Comparison of ENCODE assay signal across 22 mouse cellular contexts in genomic region chr13:69639251-69639650, GRCm38 (mm10). TPM values are rescaled to one million over a fixed set of nuclear protein-coding genes. Genes with fewer than 3 reads are reported as not detected.
DNase-seq lines count a peak whose midpoint lies in the region; ATAC-seq and TF ChIP-seq lines count a peak whose summit lies in the region.
"Had no signal": no experiment of that assay in that cellular context is flagged by ENCODE, and none has a peak within 500 bp of the region (broad histone marks: within the 10 kb centered on the region; RNA-seq: fewer than 3 reads in every experiment).

No protein-coding gene starts in this region.

- TF ChIP-seq CTCF in liver, adult 2 months (IDR thresholded peaks at IDR 0.05; ENCODE audit: low read depth, low read length), result no peak

- peak; percentile 41 for DNase-seq in heart, embryonic 10.5 days (ENCODE audit: low spot score)
- DNase-seq in heart, postnatal 4 days, result no peak
- peak; percentile 59 for DNase-seq in liver, adult 2 months (ENCODE audit: extremely low read depth, low read depth, low spot score)
- peak; percentile 30 for DNase-seq in testis, postnatal 10 days (ENCODE audit: low spot score)
- no peak for DNase-seq in testis, postnatal 14 days (ENCODE audit: low spot score)
- DNase-seq: adrenal gland, adult 2 months; adrenal gland, postnatal 10 days; adrenal gland, postnatal 25 days; cerebellum, adult 11 months; cerebellum, adult 18-20 months; cerebellum, adult 8-10 months; cerebellum, adult 9-11 months; cerebellum, postnatal 14 days; cerebellum, postnatal 36 days; embryo, embryonic 11 days had no signal

- H3K27me3 ChIP-seq in heart, embryonic 10.5 days (ENCODE audit: insufficient read depth, poor library complexity, severe bottlenecking), result no peaks in the 10 kb centered on the region
- H3K27me3 ChIP-seq in liver, adult 2 months (ENCODE audit: control insufficient read depth, insufficient read depth, low read length), result no peaks in the 10 kb centered on the region
- no peaks in the 10 kb centered on the region for H3K27me3 ChIP-seq in liver, embryonic 12.5 days (replicated peaks)
- H3K27me3 ChIP-seq: embryonic facial prominence, embryonic 13.5 days; embryonic facial prominence, embryonic 15.5 days; forebrain, embryonic 12.5 days had no signal

- no peak overlapping the region for H3K4me2 ChIP-seq in liver, embryonic 12.5 days
- H3K4me2 ChIP-seq: embryonic facial prominence, embryonic 13.5 days; embryonic facial prominence, embryonic 15.5 days; forebrain, embryonic 12.5 days had no signal

- no peak for TF ChIP-seq POLR2A in liver, adult 2 months (IDR thresholded peaks at IDR 0.05; ENCODE audit: extremely low read depth, insufficient read depth, low read length)

- H3K4me1 ChIP-seq in heart, embryonic 10.5 days, result no peaks in the 10 kb centered on the region
- peaks cover 47% of the 10 kb centered on the region for H3K4me1 ChIP-seq in liver, adult 2 months (ENCODE audit: control insufficient read depth, insufficient read depth, low read length)
- peaks cover 5% of the 10 kb centered on the region; the same call in 1 of the 2 replicates for H3K4me1 ChIP-seq in liver, embryonic 12.5 days
- H3K4me1 ChIP-seq: embryonic facial prominence, embryonic 13.5 days; embryonic facial prominence, embryonic 15.5 days; forebrain, embryonic 10.5 days; forebrain, embryonic 12.5 days had no signal

- H3K27ac ChIP-seq in heart, embryonic 10.5 days, result no peak overlapping the region
- peak overlapping the region; percentile 98 for H3K27ac ChIP-seq in liver, adult 2 months (replicated peaks; ENCODE audit: insufficient read depth, low read depth, low read length)
- H3K27ac ChIP-seq in liver, embryonic 12.5 days, result no peak overlapping the region
- H3K27ac ChIP-seq: embryonic facial prominence, embryonic 13.5 days; embryonic facial prominence, embryonic 15.5 days; forebrain, embryonic 10.5 days; forebrain, embryonic 12.5 days had no signal

- no peak overlapping the region for H3K4me3 ChIP-seq in heart, embryonic 10.5 days
- H3K4me3 ChIP-seq in liver, adult 2 months (ENCODE audit: insufficient read depth, low read depth, low read length), result peak overlapping the region; percentile 23
- H3K4me3 ChIP-seq in liver, embryonic 12.5 days, result no peak overlapping the region
- H3K4me3 ChIP-seq: embryonic facial prominence, embryonic 13.5 days; embryonic facial prominence, embryonic 15.5 days; erythroblast, embryonic 14.5 days; forebrain, embryonic 10.5 days; forebrain, embryonic 12.5 days had no signal

- H3K79me2 ChIP-seq in liver, adult 2 months (ENCODE audit: control insufficient read depth, insufficient read depth, low read length), result no peaks in the 10 kb centered on the region

- H3K36me3 ChIP-seq in heart, embryonic 10.5 days, result peaks cover 55% of the 10 kb centered on the region
- H3K36me3 ChIP-seq in liver, adult 2 months (ENCODE audit: control insufficient read depth, insufficient read depth, low read length), result peaks cover 11% of the 10 kb centered on the region; the same call in 1 of the 2 replicates
- peaks cover 63% of the 10 kb centered on the region for H3K36me3 ChIP-seq in liver, embryonic 12.5 days

- ATAC-seq in liver, embryonic 12.5 days, result no peak
- ATAC-seq: forebrain, embryonic 14.5 days had no signal

- no peaks in the 10 kb centered on the region for H3K9me3 ChIP-seq in heart, embryonic 10.5 days
- no peaks in the 10 kb centered on the region for H3K9me3 ChIP-seq in liver, embryonic 12.5 days (replicated peaks)
- H3K9me3 ChIP-seq: embryonic facial prominence, embryonic 13.5 days; embryonic facial prominence, embryonic 15.5 days; forebrain, embryonic 10.5 days; forebrain, embryonic 12.5 days had no signal

- WGBS in heart, embryonic 10.5 days, result 88% methylated on average over 5 of the region's 5 CpGs
- WGBS in liver, adult 2 months, result 54% methylated on average over 5 of the region's 5 CpGs
- WGBS in liver, embryonic 12.5 days (ENCODE audit: insufficient replicate concordance), result 75% methylated on average over 5 of the region's 5 CpGs

- peak overlapping the region; percentile 58; the same call in 1 of the 2 replicates for H3K9ac ChIP-seq in liver, adult 2 months (ENCODE audit: low read depth, low read length)
- no peak overlapping the region for H3K9ac ChIP-seq in liver, embryonic 12.5 days
- H3K9ac ChIP-seq: embryonic facial prominence, embryonic 13.5 days; embryonic facial prominence, embryonic 15.5 days; forebrain, embryonic 12.5 days had no signal

RNA-seq across cellular contexts. Expression of gene Srd5a1, which starts 28.0 kb away (rescaled TPM):
- polyA plus RNA-seq in heart, embryonic 10.5 days (2016; fragmentation: Nextera tagmentation; extraction: Ambion mirVana), result 8.5 and 12.0 TPM in 2 replicates
- total RNA-seq in heart, postnatal 4 days (2021), result 1 to 10 TPM; 2.4 to 2.7 TPM
- 83.6 and 86.4 TPM in 2 replicates for total RNA-seq in liver, adult 2 months (2014; rRNA removed)
- polyA plus RNA-seq in liver, adult 2 months (2012; rRNA removed), result 41.9 and 54.7 TPM in 2 replicates
- polyA plus RNA-seq in liver, embryonic 12.5 days (2016; fragmentation: Nextera tagmentation; extraction: Ambion mirVana), result 5.2 and 6.0 TPM in 2 replicates

Comparison
In these comparisons a context has a peak if more than half of its experiments do, and no peak if none do; other contexts are left out.
1. DNase-seq: peak in heart, embryonic 10.5 days (single experiment), liver, adult 2 months (single experiment) and testis, postnatal 10 days (single experiment); none in heart, postnatal 4 days (single experiment) and testis, postnatal 14 days (single experiment).